Mouse (Mus musculus) testis, adult 2 months (tissue): ENCODE measurements around the gene Slc2a1.

Source experiments
- CTCF ChIP-seq: fragments of 200-500 bp; IDR thresholded peaks from 2 replicates; pipeline ENCODE4 v1.5.1; 2012; ENCODE audit warnings: low read depth, mild to moderate bottlenecking, inconsistent platforms, low read length, moderate library complexity; ENCODE audit not compliant: control insufficient read depth, insufficient read depth, insufficient replicate concordance
- POLR2A ChIP-seq: fragments of 200-500 bp; IDR thresholded peaks from 2 replicates; pipeline ENCODE4 v1.6.1; 2012; ENCODE audit warnings: low read depth, mild to moderate bottlenecking, inconsistent platforms, low read length, moderate library complexity; ENCODE audit not compliant: control insufficient read depth

DNA sequence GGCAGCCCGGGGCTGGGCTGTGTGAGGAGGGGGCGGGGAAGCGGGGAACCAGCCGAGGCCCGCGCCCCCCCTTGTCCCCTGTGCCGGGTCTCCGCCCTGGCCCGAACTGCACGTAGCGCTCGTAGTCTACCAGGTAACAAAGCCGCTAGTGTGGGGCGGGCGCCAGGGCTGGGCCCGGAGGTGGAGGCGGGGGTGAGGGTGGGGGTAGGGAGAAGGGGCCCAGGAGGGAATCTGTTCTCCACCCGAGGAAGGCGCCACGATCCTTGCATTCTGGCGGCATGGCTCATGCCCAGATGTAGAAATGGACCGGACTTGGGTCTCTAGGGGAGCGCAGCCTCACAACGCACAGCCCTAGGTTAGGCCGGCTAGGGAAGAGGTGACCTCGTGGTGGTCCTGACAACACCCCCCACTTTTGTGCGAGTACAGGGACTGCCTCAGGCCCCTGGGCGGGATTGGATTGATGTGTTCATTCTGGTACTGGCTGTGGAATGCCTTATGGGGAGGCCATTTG lies 35.5 kb upstream of the Slc2a1 start:
- no peak for TF ChIP-seq CTCF
- no peak for TF ChIP-seq POLR2A
